Mouse (Mus musculus) gastrocnemius, postnatal 25 days (tissue): ENCODE data around the gene Supt6. TPM values are rescaled to one million over a fixed set of nuclear protein-coding genes. Genes with fewer than 3 reads are reported as not detected.
"Not testable (repeated sequence)": the region's sequence is repeated elsewhere in the genome, so short reads cannot be mapped to it uniquely, and the experiment has no call there.

Experiments
- DNase-seq: peaks from one replicate; pipeline ENCODE4 v3.0.0; 2022
- long read RNA-seq, 2 experiments: library from polyadenylated mRNA; stranded (forward); transcript quantifications; one replicate each; pipeline ENCODE4 v2.0.0; 2021
- total RNA-seq, 2 experiments: library from RNA; stranded (reverse); gene quantifications; 1 replicate in 1 of 2; 2 replicates in 1 of 2; pipeline ENCODE4 v1.2.3; 2021

Supt6 gene
- total RNA-seq: 10 to 100 TPM; 22.2 to 22.6 TPM
- long read RNA-seq, experiment 1, full-length matches to known transcripts: 1 of 10 reads
- long read RNA-seq, experiment 1, partial matches to known transcripts: 8 of 10 reads
- long read RNA-seq, experiment 1, other reads (novel, unspliced or antisense): 1 of 10 reads
- long read RNA-seq, experiment 2, full-length matches to known transcripts: 1 of 9 reads
- long read RNA-seq, experiment 2, partial matches to known transcripts: 7 of 9 reads
- long read RNA-seq, experiment 2, other reads (novel, unspliced or antisense): 1 of 9 reads

- peak; percentile 85 for DNase-seq
Measured at GRCm38 (mm10) chr11:78245627-78246317, at the start of gene Supt6, which contains the start of gene Sdf2. Gene Supt6 (minus strand): TSS chr11:78245987. Gene Sdf2 (plus strand): TSS chr11:78245746.

GRCm38 (mm10) chr11:78294585-78294984 lies 48.8 kb upstream of the Supt6 start:
- DNase-seq: no peak

- no peak for DNase-seq
Measured at GRCm38 (mm10) chr11:78290654-78291053, 44.9 kb upstream of the Supt6 start, which contains the start of gene BC030499. Gene BC030499 (plus strand): TSS chr11:78290841.

GRCm38 (mm10) chr11:78289146-78289763 lies 43.5 kb upstream of the Supt6 start:
- DNase-seq: no peak

GRCm38 (mm10) chr11:78279586-78279985 lies 33.8 kb upstream of the Supt6 start:
- DNase-seq: no peak

GRCm38 (mm10) chr11:78278853-78279252 lies 33.1 kb upstream of the Supt6 start:
- no peak for DNase-seq

GRCm38 (mm10) chr11:78276169-78276568 lies 30.4 kb upstream of the Supt6 start:
- not testable (repeated sequence) for DNase-seq

- DNase-seq: no peak
Measured at GRCm38 (mm10) chr11:78275596-78275995, 29.8 kb upstream of the Supt6 start.

GRCm38 (mm10) chr11:78271986-78272385 lies 26.2 kb upstream of the Supt6 start:
- no peak for DNase-seq

- no peak for DNase-seq
Measured at GRCm38 (mm10) chr11:78265571-78265970, 19.8 kb upstream of the Supt6 start.

- peak; percentile 56 for DNase-seq
Measured at GRCm38 (mm10) chr11:78262550-78262949, 16.8 kb upstream of the Supt6 start.

GRCm38 (mm10) chr11:78261380-78262352 lies 15.9 kb upstream of the Supt6 start, which contains the start of gene 2610507B11Rik:
Gene 2610507B11Rik (plus strand): TSS chr11:78261752.
- DNase-seq: peak; percentile 94

- no peak for DNase-seq
Measured at GRCm38 (mm10) chr11:78260489-78261258, 14.9 kb upstream of the Supt6 start.

- no peak for DNase-seq
Measured at GRCm38 (mm10) chr11:78256618-78257017, 10.8 kb upstream of the Supt6 start.

GRCm38 (mm10) chr11:78247727-78248140 lies 1.9 kb upstream of the Supt6 start:
- no peak for DNase-seq

- no peak for DNase-seq
Measured at GRCm38 (mm10) chr11:78247012-78247348, 1.2 kb upstream of the Supt6 start.

GRCm38 (mm10) chr11:78246318-78247011 lies 678 bp upstream of the Supt6 start:
- DNase-seq: no peak

GRCm38 (mm10) chr11:78245261-78245626 lies 543 bp downstream of the Supt6 start:
- no peak for DNase-seq

GRCm38 (mm10) chr11:78240193-78240857 lies 5.5 kb downstream of the Supt6 start:
- no peak for DNase-seq

GRCm38 (mm10) chr11:78231518-78231917 lies 14.3 kb downstream of the Supt6 start:
- DNase-seq: no peak
